Mouse (Mus musculus) liver (tissue): Measurements from ENCODE around the gene Gm17334.
"Not testable (repeated sequence)": the region's sequence is repeated elsewhere in the genome, so short reads cannot be mapped to it uniquely, and the experiment has no call there.

Experiments used
- DNase-seq: peaks from one replicate; pipeline ENCODE4 v3.0.0-alpha.2; 2020; ENCODE audit warnings: mixed read lengths

Gene Gm17334

DNA sequence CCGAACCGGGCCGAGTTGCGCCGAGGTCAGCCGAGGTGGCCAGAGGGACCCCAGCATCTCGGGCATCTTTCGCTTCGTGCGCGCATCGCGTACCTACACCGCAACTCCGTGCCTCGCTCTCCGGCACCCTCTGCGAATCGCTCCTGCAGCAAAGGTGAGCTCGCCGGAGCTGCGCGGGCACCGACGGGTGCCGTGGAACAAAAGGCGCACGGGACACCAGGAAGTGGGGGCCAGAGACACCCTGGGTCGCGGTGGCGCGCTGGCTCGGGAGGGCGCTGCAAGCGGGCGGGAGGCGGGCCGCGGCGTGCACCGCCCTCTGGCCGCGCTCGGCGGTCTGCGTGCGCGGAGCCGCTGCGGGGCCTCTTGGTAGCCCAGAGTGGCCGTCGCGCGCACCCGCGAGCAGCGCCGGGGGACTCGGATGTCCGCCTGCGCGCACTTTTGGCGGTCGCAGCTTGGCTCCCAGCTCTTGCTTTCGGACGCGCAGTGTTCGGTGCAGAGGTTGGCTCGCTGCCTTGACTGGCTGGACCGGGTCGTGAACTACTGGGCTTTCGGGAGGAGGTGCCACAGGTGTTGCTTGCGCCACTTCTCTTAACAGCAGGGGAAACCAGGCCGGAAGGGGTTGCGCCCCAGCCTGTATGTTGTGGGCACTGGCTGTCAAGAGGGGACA, 2.7 kb downstream of the Gm17334 start:
- DNase-seq = peak; percentile 57

- peak; percentile 86 for DNase-seq
These were observed 3.2 kb downstream of the Gm17334 start, which contains the start of gene Irf1 for GRCm38 (mm10) chr11:53769760-53770124. Gene Irf1, plus strand, starts transcription at chr11:53770014.

- DNase-seq = no peak
These were observed 3.8 kb downstream of the Gm17334 start for GRCm38 (mm10) chr11:53769185-53769576.

GRCm38 (mm10) chr11:53768422-53769184, 4.4 kb downstream of the Gm17334 start:
- no peak for DNase-seq

- no peak for DNase-seq
These were observed 8.4 kb downstream of the Gm17334 start for GRCm38 (mm10) chr11:53764581-53764980.

- peak; percentile 78 for DNase-seq
These were observed 9.4 kb downstream of the Gm17334 start for GRCm38 (mm10) chr11:53763496-53764140.

DNA sequence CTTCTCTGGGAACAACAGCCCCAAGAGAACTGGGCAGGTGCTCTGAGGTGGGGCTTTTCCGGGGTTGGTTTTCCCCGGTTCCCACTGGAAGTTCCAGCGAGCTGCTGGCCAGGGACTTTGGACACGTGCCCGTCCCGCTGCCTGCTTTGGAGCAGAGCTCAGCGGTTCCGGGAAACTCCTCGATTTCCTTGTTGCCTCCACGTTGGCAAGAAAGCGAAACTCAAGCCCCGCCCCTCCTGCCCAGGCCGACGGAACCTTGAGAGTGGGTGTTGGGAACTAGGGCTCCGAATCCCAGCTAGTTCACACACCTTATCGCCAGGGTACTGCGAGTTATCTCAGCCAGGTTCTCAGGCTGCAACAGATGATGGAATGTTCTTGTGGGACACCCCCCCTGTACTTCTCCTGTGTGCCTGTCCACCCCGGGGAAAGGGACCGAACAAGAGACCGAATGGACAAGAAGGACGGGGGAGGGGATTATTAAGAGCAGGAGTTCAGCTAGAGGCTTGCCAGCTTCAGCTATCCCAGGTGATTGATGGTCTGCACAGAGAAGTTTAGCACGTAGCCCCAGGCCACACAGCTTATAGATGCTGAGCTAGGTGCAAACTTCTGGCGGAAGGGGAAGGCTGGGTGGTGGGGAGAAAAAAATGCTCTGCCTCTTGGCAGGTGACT, 10.0 kb downstream of the Gm17334 start:
- peak; percentile 72 for DNase-seq

DNA sequence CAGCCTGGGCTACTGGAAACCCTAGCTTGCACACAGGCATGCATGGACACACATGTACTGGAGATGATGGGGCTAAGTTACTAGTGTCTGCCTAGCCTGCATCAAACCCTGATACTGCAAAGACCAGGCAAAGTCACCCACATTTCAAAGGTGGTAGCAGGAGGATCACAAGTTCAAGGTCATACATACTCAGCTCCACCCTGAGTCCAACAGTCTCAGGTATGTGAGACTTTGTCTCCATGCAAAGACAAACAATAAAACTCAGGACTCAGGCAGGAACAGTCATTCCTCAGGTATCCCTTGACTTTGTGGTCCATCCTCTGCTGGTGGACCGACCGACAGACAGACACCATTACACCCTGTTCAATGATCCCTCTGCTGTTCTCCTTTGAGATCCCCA, 10.6 kb downstream of the Gm17334 start:
- DNase-seq = no peak

DNA sequence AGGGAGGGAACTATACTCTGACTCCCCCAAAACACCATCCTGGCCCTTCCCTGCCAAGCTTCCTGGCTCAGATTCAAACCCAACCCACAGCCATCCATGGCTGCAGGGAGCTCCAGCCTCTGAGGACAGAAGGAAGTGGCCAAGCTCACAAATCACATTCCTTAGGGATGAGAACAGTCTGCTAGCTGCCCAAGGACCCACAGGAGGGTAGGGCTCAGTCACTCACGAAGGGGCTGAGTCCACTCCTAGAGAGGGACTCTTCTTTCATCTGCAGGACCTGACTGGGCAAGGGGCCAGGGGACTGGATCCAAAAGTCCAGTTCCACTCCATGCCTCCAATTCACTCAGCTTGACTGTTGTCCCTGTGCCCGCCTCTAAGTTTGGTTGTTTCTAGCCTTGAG, 11.2 kb downstream of the Gm17334 start:
- DNase-seq = no peak

- no peak for DNase-seq
These were observed 11.7 kb downstream of the Gm17334 start for GRCm38 (mm10) chr11:53761284-53761683.

- no peak for DNase-seq
These were observed 13.2 kb downstream of the Gm17334 start for GRCm38 (mm10) chr11:53759545-53760406.

- DNase-seq = no peak
These were observed 14.1 kb downstream of the Gm17334 start for GRCm38 (mm10) chr11:53758791-53759351.

DNA sequence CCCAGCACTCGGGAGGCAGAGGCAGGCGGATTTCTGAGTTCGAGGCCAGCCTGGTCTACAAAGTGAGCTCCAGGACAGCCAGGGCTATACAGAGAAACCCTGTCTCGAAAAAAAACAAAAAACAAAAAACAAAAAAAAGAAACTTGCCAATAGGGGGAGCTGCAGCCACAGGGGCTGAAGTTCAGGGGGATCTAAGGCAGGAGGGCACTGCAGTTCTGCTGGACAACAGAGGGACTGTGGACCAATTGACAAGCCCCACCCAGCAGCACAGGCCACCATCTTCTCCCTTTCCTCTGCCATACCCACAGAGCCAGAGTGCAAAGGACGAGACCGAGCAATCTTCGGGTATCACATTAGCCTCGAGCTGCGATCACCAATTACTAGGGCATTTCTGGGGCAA, 15.0 kb downstream of the Gm17334 start:
- not testable (repeated sequence) for DNase-seq

DNA sequence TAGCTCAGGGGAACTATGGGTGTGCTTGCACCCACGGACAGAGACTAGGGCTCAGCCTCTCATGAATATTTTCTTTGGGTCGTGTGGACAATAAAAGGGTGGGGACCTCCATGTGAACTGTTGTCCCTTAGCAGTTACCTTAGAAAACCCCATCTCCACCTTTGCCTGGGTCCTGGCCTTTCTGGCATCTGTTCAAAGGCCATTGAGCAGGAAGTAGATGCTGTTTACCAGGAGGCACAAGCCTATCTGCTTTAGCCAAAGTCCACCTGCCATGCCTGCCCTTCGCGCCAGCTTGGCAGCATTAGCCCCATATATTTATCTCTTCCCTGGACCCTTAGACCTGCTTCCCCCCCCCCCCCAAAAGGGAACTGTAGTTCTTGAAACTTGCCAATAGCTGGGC, 15.4 kb downstream of the Gm17334 start:
- no peak for DNase-seq

GRCm38 (mm10) chr11:53755011-53755595, 17.9 kb downstream of the Gm17334 start:
- DNase-seq = no peak

- DNase-seq = no peak
These were observed 23.2 kb downstream of the Gm17334 start for GRCm38 (mm10) chr11:53749716-53750352.

DNA sequence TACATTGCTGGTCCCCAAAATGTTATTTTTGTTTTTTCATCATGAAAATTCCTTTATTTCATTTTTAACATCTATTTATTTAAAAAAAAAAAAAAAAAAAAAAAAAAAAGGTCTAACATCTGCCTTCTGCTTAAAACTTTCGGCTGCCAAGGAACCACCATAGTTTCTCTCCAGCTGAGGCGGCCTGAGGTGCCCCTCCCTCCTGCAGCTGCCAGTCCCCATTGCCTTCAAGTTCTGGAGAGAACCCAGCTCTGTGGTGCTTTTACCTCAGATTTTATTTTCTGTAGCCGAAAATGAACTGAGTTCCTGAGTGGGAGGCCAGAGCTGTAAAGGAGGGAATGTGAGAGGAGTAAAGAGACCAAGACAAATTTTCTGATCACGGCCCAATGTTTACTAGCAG, 23.7 kb downstream of the Gm17334 start:
- DNase-seq = no peak

DNA sequence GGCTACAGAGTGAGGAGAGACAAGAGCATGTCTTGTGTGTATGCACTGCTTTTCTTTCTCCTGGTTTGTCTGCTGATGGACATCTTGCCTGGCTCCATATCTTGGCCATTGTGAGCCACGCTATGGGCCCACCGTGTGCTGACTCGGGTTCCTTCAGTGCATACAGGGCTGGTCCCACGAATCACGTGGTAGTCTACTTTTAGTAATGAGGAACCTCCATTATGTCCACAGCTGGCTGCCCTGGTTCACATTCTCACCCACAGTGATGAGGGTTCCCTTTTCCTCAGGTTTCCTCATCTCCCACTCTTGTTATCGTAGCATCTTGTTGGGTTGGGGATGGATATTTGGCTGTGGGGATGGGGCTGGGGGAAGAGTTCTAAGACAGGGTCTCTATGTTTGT, 24.4 kb downstream of the Gm17334 start:
- no peak for DNase-seq

DNA sequence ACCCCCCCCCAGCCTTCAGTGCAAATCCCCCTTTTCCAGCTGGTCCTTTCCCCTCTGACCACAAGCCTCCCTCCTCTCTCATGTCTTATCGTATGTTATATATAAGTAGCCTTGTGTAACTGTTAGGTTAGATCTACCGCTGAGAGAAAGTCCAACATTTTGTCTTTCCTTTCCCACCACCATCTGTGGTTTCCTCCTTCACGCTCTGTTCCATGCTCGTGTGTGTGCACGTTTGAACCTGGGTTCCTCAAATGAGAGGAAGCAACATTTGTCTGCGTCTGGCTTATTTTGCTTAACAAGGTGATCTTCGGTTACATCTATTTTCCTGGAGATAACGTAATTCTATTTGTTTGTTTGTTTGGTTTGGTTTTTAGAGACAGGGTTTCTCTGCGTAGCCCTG, 25.0 kb downstream of the Gm17334 start:
- no peak for DNase-seq

- no peak for DNase-seq
These were observed 27.7 kb downstream of the Gm17334 start for GRCm38 (mm10) chr11:53745260-53745659.

DNA sequence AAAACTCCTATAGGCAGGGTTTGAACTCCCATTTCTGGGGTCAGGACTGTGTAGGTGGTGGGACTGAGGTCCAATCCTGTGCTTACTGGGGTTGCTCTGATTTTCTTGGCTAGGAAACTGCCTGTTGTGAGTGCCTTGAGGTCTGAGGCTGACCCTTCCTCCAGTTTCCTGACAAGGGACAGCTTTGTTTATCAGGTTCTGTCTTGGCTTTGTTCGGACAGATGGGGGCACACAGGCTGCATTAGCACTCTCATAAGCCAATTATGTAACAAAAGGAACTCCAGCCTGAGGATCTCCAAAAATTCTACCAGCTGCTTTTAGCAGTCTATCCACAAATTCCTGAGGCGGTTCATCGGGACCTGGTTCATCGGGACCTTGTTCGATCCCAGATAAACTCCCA, 30.6 kb downstream of the Gm17334 start:
- no peak for DNase-seq
